In genomic region chr10:55112217-55112616, GRCm38 (mm10) we compare ENCODE assay signal across 24 mouse cellular contexts.
"Had no signal": no experiment of that assay in that cellular context is flagged by ENCODE, and none has a peak within 500 bp of the region (broad histone marks: within the 10 kb centered on the region; RNA-seq: fewer than 3 reads in every experiment).

No protein-coding gene starts in this region.

- DNase-seq: gastrocnemius, adult 2 months; gastrocnemius, postnatal 10 days; gastrocnemius, postnatal 25 days; heart, adult 18-20 months; heart, postnatal 10 days; kidney, adult 11 months; kidney, adult 2 months; kidney, adult 9 months; kidney, postnatal 14 days; kidney, postnatal 36 days; layer of hippocampus, adult 9-11 months; layer of hippocampus, postnatal 36 days; left cerebral cortex, postnatal 4 days had no signal

- H3K4me3 ChIP-seq: gastrocnemius, adult 2 months; heart, embryonic 10.5 days; heart, embryonic 12.5 days; hindbrain, embryonic 13.5 days; hindbrain, embryonic 15.5 days; kidney, embryonic 15.5 days; limb, embryonic 13.5 days; limb, embryonic 15.5 days; liver, embryonic 12.5 days had no signal

- H3K4me1 ChIP-seq: heart, embryonic 10.5 days; heart, embryonic 12.5 days; hindbrain, embryonic 13.5 days; hindbrain, embryonic 15.5 days; kidney, embryonic 15.5 days; limb, embryonic 13.5 days; limb, embryonic 15.5 days; liver, embryonic 12.5 days had no signal

- H3K27ac ChIP-seq: gastrocnemius, adult 2 months; heart, embryonic 10.5 days; hindbrain, embryonic 13.5 days; hindbrain, embryonic 15.5 days; hindbrain, postnatal 0 days; kidney, embryonic 15.5 days; kidney, postnatal 0 days; limb, embryonic 13.5 days; limb, embryonic 15.5 days; liver, embryonic 12.5 days had no signal

- H3K36me3 ChIP-seq: heart, embryonic 10.5 days; heart, embryonic 12.5 days; hindbrain, embryonic 13.5 days; hindbrain, embryonic 15.5 days; kidney, embryonic 15.5 days; limb, embryonic 13.5 days; limb, embryonic 15.5 days; liver, embryonic 12.5 days had no signal

- H3K9me3 ChIP-seq: heart, embryonic 10.5 days; heart, embryonic 12.5 days; hindbrain, embryonic 13.5 days; hindbrain, embryonic 15.5 days; kidney, embryonic 15.5 days; limb, embryonic 13.5 days; limb, embryonic 15.5 days; liver, embryonic 12.5 days had no signal

- H3K4me2 ChIP-seq: heart, embryonic 12.5 days; hindbrain, embryonic 13.5 days; hindbrain, embryonic 15.5 days; kidney, embryonic 15.5 days; limb, embryonic 13.5 days; limb, embryonic 15.5 days; liver, embryonic 12.5 days had no signal

- ATAC-seq: hindbrain, postnatal 0 days; intestine, embryonic 16.5 days; liver, embryonic 12.5 days had no signal

- H3K9ac ChIP-seq: heart, embryonic 12.5 days; hindbrain, embryonic 13.5 days; hindbrain, embryonic 15.5 days; kidney, embryonic 15.5 days; limb, embryonic 13.5 days; limb, embryonic 15.5 days; liver, embryonic 12.5 days had no signal

- H3K27me3 ChIP-seq: heart, embryonic 12.5 days; hindbrain, embryonic 13.5 days; hindbrain, embryonic 15.5 days; kidney, embryonic 15.5 days; limb, embryonic 13.5 days; limb, embryonic 15.5 days; liver, embryonic 12.5 days had no signal
